Mouse (Mus musculus) stomach, embryonic 14.5 days (tissue): Measurements from ENCODE around the gene Slf1. TPM values are rescaled to one million over a fixed set of nuclear protein-coding genes. Genes with fewer than 3 reads are reported as not detected.
A peak's percentile ranks its signal among the peaks of the same experiment; 100 is the strongest.

Experiments
- ATAC-seq: fragments of 200-750 bp; cut with Nextera tagmentation; 2 replicates; pipeline ENCODE4 v1.8.0; 2017; ENCODE audit warnings: low read depth, moderate TSS enrichment; ENCODE audit not compliant: insufficient number of reproducible peaks, insufficient read depth, low FRiP score
- H3K27ac ChIP-seq: fragments of 300-500 bp; sonication (generic); 2 replicates; pipeline ENCODE4 v1.5.1; 2014; ENCODE audit warnings: mild to moderate bottlenecking, low read length, moderate library complexity, mixed read lengths
- H3K27me3 ChIP-seq: fragments of 300-500 bp; sonication (generic); 2 replicates; pipeline ENCODE4 v1.6.1; 2014; ENCODE audit warnings: low read length, control low read depth, mixed read lengths; ENCODE audit not compliant: control insufficient read depth, insufficient read depth
- H3K36me3 ChIP-seq: fragments of 300-500 bp; sonication (generic); 2 replicates; pipeline ENCODE4 v1.6.1; 2014; ENCODE audit warnings: mild to moderate bottlenecking, control low read depth, low read length, moderate library complexity, mixed read lengths; ENCODE audit not compliant: control insufficient read depth, insufficient read depth
- H3K4me1 ChIP-seq: fragments of 300-500 bp; sonication (generic); 2 replicates; pipeline ENCODE4 v1.6.1; 2014; ENCODE audit warnings: low read length, control low read depth, mixed read lengths; ENCODE audit not compliant: control insufficient read depth, insufficient read depth
- H3K4me2 ChIP-seq: fragments of 300-500 bp; sonication (generic); replicated peaks from 2 replicates; pipeline ENCODE4 v1.6.1; 2014; ENCODE audit warnings: low read depth, low read length, control low read depth
- H3K4me3 ChIP-seq: fragments of 300-500 bp; sonication (generic); 2 replicates; pipeline ENCODE4 v1.5.1; 2014; ENCODE audit warnings: low read depth, low read length, control low read depth
- H3K9ac ChIP-seq: fragments of 300-500 bp; sonication (generic); replicated peaks from 2 replicates; pipeline ENCODE4 v1.6.1; 2014; ENCODE audit warnings: low read depth, mild to moderate bottlenecking, control low read depth, low read length, moderate library complexity, mixed read lengths
- H3K9me3 ChIP-seq: fragments of 300-500 bp; sonication (generic); 2 replicates; pipeline ENCODE4 v1.6.1; 2016; ENCODE audit warnings: low read depth, low read length, control low read depth; ENCODE audit not compliant: control insufficient read depth
- WGBS: fragments of 180-500 bp; shearing (Covaris S2); extraction: QIAGEN DNeasy Blood & Tissue Kit; methylation state at CpG from one replicate; pipeline ENCODE4 v1.1.7; 2014; 5-methylcytosine and 5-hydroxymethylcytosine counted together
- polyA plus RNA-seq: library from polyadenylated mRNA; unstranded; fragments of >200 nt; fragmentation: Nextera tagmentation; extraction: Ambion mirVana; gene quantifications from 2 replicates; pipeline ENCODE4 v1.2.1, GENCODE M21; 2014

Slf1 gene
- 41.1 and 42.9 TPM in 2 replicates for polyA plus RNA-seq

GRCm38 (mm10) chr13:77134931-77135620 is at the start of gene Slf1, which contains the start of gene 2210408I21Rik:
Slf1 (minus strand) TSS chr13:77135473.
2210408I21Rik (plus strand) TSS chr13:77135540.
- H3K9me3 ChIP-seq, result no peaks in the 10 kb centered on the region
- peak within 1 kb of the TSS; percentile 57 for H3K4me2 ChIP-seq
- under 1% methylated on average over 65 of the region's 65 CpGs for WGBS
- no peaks in the 10 kb centered on the region for H3K4me1 ChIP-seq
- no peaks in the 10 kb centered on the region for H3K27me3 ChIP-seq
- H3K4me3 ChIP-seq, result peak within 1 kb of the TSS; percentile 96
- H3K27ac ChIP-seq, result peak within 1 kb of the TSS; percentile 92
- H3K36me3 ChIP-seq, result no peaks in the 10 kb centered on the region
- peak within 1 kb of the TSS; percentile 89 for H3K9ac ChIP-seq
- ATAC-seq, result peak; percentile 96

GRCm38 (mm10) chr13:77177931-77178330 is 42.7 kb upstream of the Slf1 start:
- ATAC-seq, result no peak
- H3K9me3 ChIP-seq, result no peaks in the 10 kb centered on the region
- H3K9ac ChIP-seq, result no peak overlapping the region
- no peaks in the 10 kb centered on the region for H3K36me3 ChIP-seq
- H3K4me1 ChIP-seq, result no peaks in the 10 kb centered on the region
- H3K4me2 ChIP-seq, result no peak overlapping the region
- no peaks in the 10 kb centered on the region for H3K27me3 ChIP-seq
- H3K4me3 ChIP-seq, result no peak overlapping the region
- no peak overlapping the region for H3K27ac ChIP-seq

- no peaks in the 10 kb centered on the region for H3K36me3 ChIP-seq
- ATAC-seq, result no peak
- no peaks in the 10 kb centered on the region for H3K4me1 ChIP-seq
- H3K9ac ChIP-seq, result no peak overlapping the region
- no peaks in the 10 kb centered on the region; the same call in 1 of the 2 replicates for H3K9me3 ChIP-seq
- no peak overlapping the region for H3K4me2 ChIP-seq
- WGBS, result 82% methylated on average over 2 of the region's 2 CpGs
- no peak overlapping the region for H3K27ac ChIP-seq
- H3K27me3 ChIP-seq, result no peaks in the 10 kb centered on the region
- no peak overlapping the region for H3K4me3 ChIP-seq
Observed at GRCm38 (mm10) chr13:77140890-77141289, 5.6 kb upstream of the Slf1 start.

GRCm38 (mm10) chr13:77135621-77135981 is 328 bp upstream of the Slf1 start:
- Histone ChIP-seq H3K36me3 (no peaks in the 10 kb centered on the region), H3K4me1 (no peaks in the 10 kb centered on the region), H3K9me3 (no peaks in the 10 kb centered on the region), H3K9ac (peak overlapping the region; percentile 29; the same call in 1 of the 2 replicates), H3K27me3 (no peaks in the 10 kb centered on the region), H3K4me2 (peak overlapping the region; percentile 57), H3K4me3 (peak overlapping the region; percentile 96), H3K27ac (peak overlapping the region; percentile 92; the same call in 1 of the 2 replicates)
- under 1% methylated on average over 11 of the region's 11 CpGs for WGBS
- peak; percentile 65 for ATAC-seq

- H3K36me3 ChIP-seq, result no peaks in the 10 kb centered on the region
- H3K9ac ChIP-seq, result no peak overlapping the region
- no peak for ATAC-seq
- no peak overlapping the region for H3K27ac ChIP-seq
- 76% methylated on average over 2 of the region's 2 CpGs for WGBS
- H3K9me3 ChIP-seq, result no peaks in the 10 kb centered on the region
- H3K4me3 ChIP-seq, result no peak overlapping the region
- no peaks in the 10 kb centered on the region for H3K4me1 ChIP-seq
- no peaks in the 10 kb centered on the region for H3K27me3 ChIP-seq
- no peak overlapping the region for H3K4me2 ChIP-seq
Observed at GRCm38 (mm10) chr13:77131132-77131531, 4.1 kb downstream of the Slf1 start.

- Histone ChIP-seq H3K9me3 (no peaks in the 10 kb centered on the region), H3K4me1 (no peaks in the 10 kb centered on the region), H3K4me3 (no peak overlapping the region), H3K9ac (no peak overlapping the region), H3K27ac (no peak overlapping the region), H3K4me2 (no peak overlapping the region), H3K27me3 (no peaks in the 10 kb centered on the region), H3K36me3 (peaks cover 3% of the 10 kb centered on the region; the same call in 1 of the 2 replicates)
- ATAC-seq, result no peak
- 84% methylated on average over 2 of the region's 2 CpGs for WGBS
Observed at GRCm38 (mm10) chr13:77128240-77128639, 7.0 kb downstream of the Slf1 start.

- 92% methylated on average over 3 of the region's 3 CpGs for WGBS
- H3K27me3 ChIP-seq, result no peaks in the 10 kb centered on the region
- H3K4me2 ChIP-seq, result no peak overlapping the region
- no peak overlapping the region for H3K9ac ChIP-seq
- no peaks in the 10 kb centered on the region for H3K4me1 ChIP-seq
- ATAC-seq, result no peak
- H3K9me3 ChIP-seq, result no peaks in the 10 kb centered on the region
- no peak overlapping the region for H3K27ac ChIP-seq
- peaks cover 3% of the 10 kb centered on the region; the same call in 1 of the 2 replicates for H3K36me3 ChIP-seq
- H3K4me3 ChIP-seq, result no peak overlapping the region
Observed at GRCm38 (mm10) chr13:77125159-77125558, 10.1 kb downstream of the Slf1 start.

GRCm38 (mm10) chr13:77118695-77119094 is 16.6 kb downstream of the Slf1 start:
- Histone ChIP-seq H3K4me1 (no peaks in the 10 kb centered on the region), H3K4me3 (no peak overlapping the region), H3K9me3 (no peaks in the 10 kb centered on the region), H3K4me2 (no peak overlapping the region), H3K27ac (no peak overlapping the region), H3K27me3 (no peaks in the 10 kb centered on the region), H3K36me3 (peaks cover 3% of the 10 kb centered on the region; the same call in 1 of the 2 replicates), H3K9ac (no peak overlapping the region)
- WGBS, result 95% methylated on average over 4 of the region's 4 CpGs
- ATAC-seq, result no peak

GRCm38 (mm10) chr13:77107734-77108133 is 27.5 kb downstream of the Slf1 start:
- H3K9me3 ChIP-seq, result no peaks in the 10 kb centered on the region
- no peak overlapping the region for H3K9ac ChIP-seq
- H3K4me1 ChIP-seq, result no peaks in the 10 kb centered on the region
- no peak for ATAC-seq
- no peak overlapping the region for H3K4me3 ChIP-seq
- peaks cover 3% of the 10 kb centered on the region for H3K36me3 ChIP-seq
- H3K4me2 ChIP-seq, result no peak overlapping the region
- H3K27ac ChIP-seq, result no peak overlapping the region
- H3K27me3 ChIP-seq, result no peaks in the 10 kb centered on the region
